Mouse (Mus musculus): Measurements from ENCODE around the gene Il3. TPM values are rescaled to one million over a fixed set of nuclear protein-coding genes. Genes with fewer than 3 reads are reported as not detected.
"Not testable (repeated sequence)": the region's sequence is repeated elsewhere in the genome, so short reads cannot be mapped to it uniquely, and the experiment has no call there.

Gene Il3
- polyA plus RNA-seq, 1 experiment from 2014 or later = not detected

- peak overlapping the region; percentile 92 for H3K4me2 ChIP-seq (replicated peaks; ENCODE audit: low read depth, low read length)
- peak overlapping the region; percentile 56 for H3K4me3 ChIP-seq (ENCODE audit: low read length)
- no peaks in the 10 kb centered on the region for H3K9me3 ChIP-seq (ENCODE audit: low read length)
- H3K27ac ChIP-seq (ENCODE audit: low read length) = no peak overlapping the region
- H3K9ac ChIP-seq (replicated peaks; ENCODE audit: low read length) = peak overlapping the region; percentile 51
- no peaks in the 10 kb centered on the region for H3K36me3 ChIP-seq (ENCODE audit: insufficient read depth, low read length)
- ATAC-seq (ENCODE audit: low FRiP score, low TSS enrichment) = no peak
- WGBS = 7% methylated on average over 6 of the region's 7 CpGs
- H3K27me3 ChIP-seq (ENCODE audit: insufficient read depth, low read length) = peaks cover 4% of the 10 kb centered on the region; the same call in 1 of the 2 replicates
- peaks cover 8% of the 10 kb centered on the region for H3K4me1 ChIP-seq (ENCODE audit: insufficient read depth, low read length)
These were observed 37.4 kb upstream of the Il3 start for GRCm38 (mm10) chr11:54304471-54304873.

GRCm38 (mm10) chr11:54303728-54304470, 36.8 kb upstream of the Il3 start, which contains the start of gene Acsl6:
TSS of gene Acsl6 (plus strand) at chr11:54303798.
- under 1% methylated on average over 51 of the region's 59 CpGs for WGBS
- Histone ChIP-seq H3K36me3 (ENCODE audit: insufficient read depth, low read length) (no peaks in the 10 kb centered on the region), H3K4me2 (replicated peaks; ENCODE audit: low read depth, low read length) (peak within 1 kb of the TSS; percentile 92), H3K27me3 (ENCODE audit: insufficient read depth, low read length) (peaks cover 4% of the 10 kb centered on the region; the same call in 1 of the 2 replicates), H3K9ac (replicated peaks; ENCODE audit: low read length) (peak within 1 kb of the TSS; percentile 51), H3K4me1 (ENCODE audit: insufficient read depth, low read length) (peaks cover 8% of the 10 kb centered on the region), H3K4me3 (ENCODE audit: low read length) (peak within 1 kb of the TSS; percentile 56), H3K27ac (ENCODE audit: low read length) (no peak within 1 kb of the TSS), H3K9me3 (ENCODE audit: low read length) (0 out of 2 replicates have a peak, but pooled peaks cover under 1% of the 10 kb centered on the region)
- ATAC-seq (ENCODE audit: low FRiP score, low TSS enrichment) = peak; percentile 27; the same call in 1 of the 2 replicates

GRCm38 (mm10) chr11:54303076-54303727, 36.1 kb upstream of the Il3 start:
- peak overlapping the region; percentile 92 for H3K4me2 ChIP-seq (replicated peaks; ENCODE audit: low read depth, low read length)

GRCm38 (mm10) chr11:54302606-54303005, 35.5 kb upstream of the Il3 start:
- 83% methylated on average over 3 of the region's 3 CpGs for WGBS
- no peak overlapping the region for H3K4me3 ChIP-seq (ENCODE audit: low read length)
- peaks cover 4% of the 10 kb centered on the region; the same call in 1 of the 2 replicates for H3K27me3 ChIP-seq (ENCODE audit: insufficient read depth, low read length)
- 0 out of 2 replicates have a peak, but pooled peaks cover 3% of the 10 kb centered on the region for H3K9me3 ChIP-seq (ENCODE audit: low read length)
- peaks cover 8% of the 10 kb centered on the region for H3K4me1 ChIP-seq (ENCODE audit: insufficient read depth, low read length)
- H3K36me3 ChIP-seq (ENCODE audit: insufficient read depth, low read length) = no peaks in the 10 kb centered on the region
- H3K9ac ChIP-seq (replicated peaks; ENCODE audit: low read length) = no peak overlapping the region
- no peak for ATAC-seq (ENCODE audit: low FRiP score, low TSS enrichment)
- no peak overlapping the region for H3K27ac ChIP-seq (ENCODE audit: low read length)
- no peak overlapping the region for H3K4me2 ChIP-seq (replicated peaks; ENCODE audit: low read depth, low read length)

More at GRCm38 (mm10) chr11:54303076-54303727, 36.1 kb upstream of the Il3 start:
- ATAC-seq (ENCODE audit: low FRiP score, low TSS enrichment) = no peak
- Histone ChIP-seq H3K9ac (replicated peaks; ENCODE audit: low read length) (no peak overlapping the region), H3K4me1 (ENCODE audit: insufficient read depth, low read length) (peaks cover 8% of the 10 kb centered on the region), H3K27me3 (ENCODE audit: insufficient read depth, low read length) (peaks cover 4% of the 10 kb centered on the region; the same call in 1 of the 2 replicates), H3K4me3 (ENCODE audit: low read length) (no peak overlapping the region), H3K27ac (ENCODE audit: low read length) (no peak overlapping the region), H3K9me3 (ENCODE audit: low read length) (0 out of 2 replicates have a peak, but pooled peaks cover 3% of the 10 kb centered on the region), H3K36me3 (ENCODE audit: insufficient read depth, low read length) (no peaks in the 10 kb centered on the region)
- 19% methylated on average over 6 of the region's 6 CpGs for WGBS

GRCm38 (mm10) chr11:54301994-54302393, 34.9 kb upstream of the Il3 start:
- no peak overlapping the region for H3K4me3 ChIP-seq (ENCODE audit: low read length)
- H3K4me1 ChIP-seq (ENCODE audit: insufficient read depth, low read length) = peaks cover 8% of the 10 kb centered on the region
- H3K36me3 ChIP-seq (ENCODE audit: insufficient read depth, low read length) = no peaks in the 10 kb centered on the region
- H3K4me2 ChIP-seq (replicated peaks; ENCODE audit: low read depth, low read length) = no peak overlapping the region
- H3K9ac ChIP-seq (replicated peaks; ENCODE audit: low read length) = no peak overlapping the region
- 0 out of 2 replicates have a peak, but pooled peaks cover 3% of the 10 kb centered on the region for H3K9me3 ChIP-seq (ENCODE audit: low read length)
- H3K27me3 ChIP-seq (ENCODE audit: insufficient read depth, low read length) = peaks cover 4% of the 10 kb centered on the region; the same call in 1 of the 2 replicates
- 88% methylated on average over 8 of the region's 8 CpGs for WGBS
- H3K27ac ChIP-seq (ENCODE audit: low read length) = no peak overlapping the region
- no peak for ATAC-seq (ENCODE audit: low FRiP score, low TSS enrichment)

GRCm38 (mm10) chr11:54298777-54299176, 31.7 kb upstream of the Il3 start:
- no peak overlapping the region for H3K4me3 ChIP-seq (ENCODE audit: low read length)
- no peak overlapping the region for H3K4me2 ChIP-seq (replicated peaks; ENCODE audit: low read depth, low read length)
- no peak for ATAC-seq (ENCODE audit: low FRiP score, low TSS enrichment)
- no peaks in the 10 kb centered on the region for H3K36me3 ChIP-seq (ENCODE audit: insufficient read depth, low read length)
- no peaks in the 10 kb centered on the region for H3K27me3 ChIP-seq (ENCODE audit: insufficient read depth, low read length)
- peaks cover 2% of the 10 kb centered on the region for H3K4me1 ChIP-seq (ENCODE audit: insufficient read depth, low read length)
- H3K27ac ChIP-seq (ENCODE audit: low read length) = no peak overlapping the region
- H3K9ac ChIP-seq (replicated peaks; ENCODE audit: low read length) = no peak overlapping the region
- 0 out of 2 replicates have a peak, but pooled peaks cover 3% of the 10 kb centered on the region for H3K9me3 ChIP-seq (ENCODE audit: low read length)

- H3K4me1 ChIP-seq (ENCODE audit: insufficient read depth, low read length); H3K4me3 ChIP-seq (ENCODE audit: low read length); H3K27ac ChIP-seq (ENCODE audit: low read length); H3K27me3 ChIP-seq (ENCODE audit: insufficient read depth, low read length); H3K9me3 ChIP-seq (ENCODE audit: low read length); H3K36me3 ChIP-seq (ENCODE audit: insufficient read depth, low read length); H3K9ac ChIP-seq (replicated peaks; ENCODE audit: low read length); ATAC-seq (ENCODE audit: low FRiP score, low TSS enrichment); H3K4me2 ChIP-seq (replicated peaks; ENCODE audit: low read depth, low read length): not testable (repeated sequence)
- 92% methylated on average over 2 of the region's 2 CpGs for WGBS
These were observed 30.4 kb upstream of the Il3 start for GRCm38 (mm10) chr11:54297471-54297870.

GRCm38 (mm10) chr11:54296734-54297133, 29.7 kb upstream of the Il3 start:
- WGBS = 95% methylated on average over 1 of the region's 1 CpGs
- ATAC-seq (ENCODE audit: low FRiP score, low TSS enrichment) = no peak

GRCm38 (mm10) chr11:54295971-54296370, 28.9 kb upstream of the Il3 start:
- Histone ChIP-seq H3K9me3 (ENCODE audit: low read length) (0 out of 2 replicates have a peak, but pooled peaks cover 3% of the 10 kb centered on the region), H3K4me1 (ENCODE audit: insufficient read depth, low read length) (no peaks in the 10 kb centered on the region), H3K27me3 (ENCODE audit: insufficient read depth, low read length) (no peaks in the 10 kb centered on the region), H3K4me2 (replicated peaks; ENCODE audit: low read depth, low read length) (no peak overlapping the region), H3K27ac (ENCODE audit: low read length) (no peak overlapping the region), H3K9ac (replicated peaks; ENCODE audit: low read length) (no peak overlapping the region), H3K36me3 (ENCODE audit: insufficient read depth, low read length) (no peaks in the 10 kb centered on the region), H3K4me3 (ENCODE audit: low read length) (no peak overlapping the region)
- no peak for ATAC-seq (ENCODE audit: low FRiP score, low TSS enrichment)
- WGBS = 82% methylated on average over 4 of the region's 4 CpGs

More at GRCm38 (mm10) chr11:54296734-54297133, 29.7 kb upstream of the Il3 start:
- Histone ChIP-seq H3K27me3 (ENCODE audit: insufficient read depth, low read length) (no peaks in the 10 kb centered on the region), H3K4me3 (ENCODE audit: low read length) (no peak overlapping the region), H3K27ac (ENCODE audit: low read length) (no peak overlapping the region), H3K4me2 (replicated peaks; ENCODE audit: low read depth, low read length) (no peak overlapping the region), H3K4me1 (ENCODE audit: insufficient read depth, low read length) (no peaks in the 10 kb centered on the region), H3K9me3 (ENCODE audit: low read length) (0 out of 2 replicates have a peak, but pooled peaks cover 3% of the 10 kb centered on the region), H3K36me3 (ENCODE audit: insufficient read depth, low read length) (no peaks in the 10 kb centered on the region), H3K9ac (replicated peaks; ENCODE audit: low read length) (no peak overlapping the region)
